Mouse (Mus musculus) ES-E14 (cell line): Measurements from ENCODE around the gene Il18bp. TPM values are rescaled to one million over a fixed set of nuclear protein-coding genes. Genes with fewer than 3 reads are reported as not detected.

Source experiments
- DNase-seq: peaks from one replicate; pipeline ENCODE4 v3.0.0-alpha.2; 2013; ENCODE audit warnings: low read depth, low spot score
- H3K27ac ChIP-seq: 2 replicates; pipeline ENCODE4 v1.5.1; 2012; ENCODE audit warnings: low read depth, mild to moderate bottlenecking, low read length, moderate library complexity, mixed read lengths; ENCODE audit not compliant: poor library complexity, insufficient read depth, severe bottlenecking
- H3K36me3 ChIP-seq: 2 replicates; pipeline ENCODE4 v1.6.1; 2012; ENCODE audit warnings: mild to moderate bottlenecking, low read length, moderate library complexity, mixed read lengths; ENCODE audit not compliant: control insufficient read depth, poor library complexity, insufficient read depth, severe bottlenecking
- H3K4me1 ChIP-seq, 2 experiments: fragments of 150-350 bp in 1 of 2; sonication (generic) in 1 of 2; 2 replicates each; pipeline ENCODE4 v1.6.1; 2012; ENCODE audit warnings: low read length in 2 of 2, mild to moderate bottlenecking in 1 of 2, mixed read lengths in 1 of 2; ENCODE audit not compliant: control insufficient read depth in 2 of 2, insufficient read depth in 2 of 2, poor library complexity in 1 of 2
- H3K4me3 ChIP-seq, 2 experiments: fragments of 150-350 bp in 1 of 2; sonication (generic) in 1 of 2; 2 replicates each; pipeline ENCODE4 v1.5.1; 2012; ENCODE audit warnings: low read length in 2 of 2, low read depth in 1 of 2, mild to moderate bottlenecking in 1 of 2, mixed read lengths in 1 of 2; ENCODE audit not compliant: insufficient read depth in 1 of 2, poor library complexity in 1 of 2, severe bottlenecking in 1 of 2
- H3K9ac ChIP-seq: 2 replicates; pipeline ENCODE4 v1.6.1; 2012; ENCODE audit warnings: low read depth, mild to moderate bottlenecking, low read length, mixed read lengths; ENCODE audit not compliant: poor library complexity, insufficient read depth, severe bottlenecking
- H3K9me3 ChIP-seq: fragments of 150-350 bp; sonication (generic); 2 replicates; pipeline ENCODE4 v1.6.1; 2012; ENCODE audit warnings: low read depth, mild to moderate bottlenecking, low read length; ENCODE audit not compliant: control insufficient read depth, insufficient read depth
- CHD2 ChIP-seq: IDR thresholded peaks from 2 replicates; pipeline ENCODE4 v1.6.1; 2014; ENCODE audit warnings: mild to moderate bottlenecking, low read depth, low read length, inconsistent platforms
- HCFC1 ChIP-seq: IDR thresholded peaks from 2 replicates; pipeline ENCODE4 v1.6.1; 2012; ENCODE audit warnings: low read length, inconsistent platforms, borderline replicate concordance; ENCODE audit not compliant: insufficient read depth
- MAFK ChIP-seq: IDR thresholded peaks from 2 replicates; pipeline ENCODE4 v1.6.1; 2014; ENCODE audit warnings: mild to moderate bottlenecking, low read depth, low read length, inconsistent platforms; ENCODE audit not compliant: insufficient read depth
- ZC3H11A ChIP-seq: IDR thresholded peaks from 2 replicates; pipeline ENCODE4 v1.6.1; 2012; ENCODE audit warnings: low read depth, mild to moderate bottlenecking, inconsistent platforms, low read length, borderline replicate concordance
- ZNF384 ChIP-seq: IDR thresholded peaks from 2 replicates; pipeline ENCODE4 v1.6.1; 2012; ENCODE audit warnings: low read depth, low read length, inconsistent platforms
- in situ Hi-C, 2 experiments: fragments of 600-800 bp; cut with MboI; formaldehyde crosslinking; loops; one replicate each; pipeline ENCODE4 v1.15.1; 2025; ENCODE audit warnings: low sequenced_read_pairs in 2 of 2, inconsistent platforms in 1 of 2; ENCODE audit not compliant: unreplicated experiment in 2 of 2
- total RNA-seq: library from RNA; depleted of rRNA; stranded (reverse); fragments of 300-350 nt; gene quantifications from 2 replicates; pipeline ENCODE4 v1.2.3, GENCODE M21; 2012; rRNA removed

Il18bp gene
- total RNA-seq, 1 experiment: 11.0 TPM

DNA sequence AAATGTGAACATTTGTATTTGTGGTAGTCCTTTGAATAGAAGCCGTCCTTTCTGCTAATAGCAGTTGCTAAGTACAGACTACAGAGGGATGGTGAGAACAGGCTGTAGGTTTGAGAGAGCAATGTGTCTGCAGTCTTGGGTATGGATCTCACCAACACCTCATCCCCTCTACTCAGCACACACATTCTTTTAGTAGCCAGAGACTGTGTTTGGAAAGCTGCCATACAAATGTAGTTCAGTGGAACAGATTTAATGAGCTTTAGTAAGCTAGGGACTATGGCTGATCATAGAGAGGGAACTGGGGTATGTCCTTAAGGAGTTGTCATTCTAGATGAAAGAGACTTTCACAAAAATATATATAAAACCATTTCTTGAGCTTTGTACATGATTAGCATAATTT is 51.2 kb downstream of the Il18bp start:
- Histone ChIP-seq H3K9me3 (no peaks in the 10 kb centered on the region), H3K36me3 (no peaks in the 10 kb centered on the region), H3K9ac (no peak overlapping the region), H3K4me1 (peaks cover 3 to 6% of the 10 kb centered on the region in 2 experiments; a peak in 2 of 4 replicates), H3K27ac (no peak overlapping the region), H3K4me3 (no peak overlapping the region)
- TF ChIP-seq ZNF384: no peak
- TF ChIP-seq MAFK: no peak
- no peak for TF ChIP-seq CHD2
- no peak for TF ChIP-seq HCFC1
- no peak for TF ChIP-seq ZC3H11A
- no peak for DNase-seq
- in situ Hi-C loops: no loop called here

DNA sequence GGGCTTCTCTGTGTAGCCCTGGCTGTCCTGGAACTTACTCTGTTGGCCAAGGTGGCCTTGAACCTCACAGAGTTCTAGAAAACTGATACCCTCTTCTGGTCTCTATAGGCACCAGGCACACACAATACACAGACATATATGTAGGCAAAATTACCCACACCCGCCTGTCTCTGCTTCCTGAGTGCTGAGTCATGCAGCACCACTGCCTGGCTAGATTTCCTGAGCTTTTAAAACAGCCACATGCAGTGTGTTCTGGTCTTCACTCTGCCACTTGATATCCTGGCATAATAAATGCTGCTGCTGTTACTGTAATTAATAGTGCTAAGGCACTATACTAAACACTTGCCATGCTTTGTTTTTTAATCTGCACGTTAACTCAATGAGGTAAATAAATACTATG is 52.9 kb downstream of the Il18bp start:
- in situ Hi-C loops: no loop called here
- no peak overlapping the region for H3K27ac ChIP-seq
- peaks cover 3 to 6% of the 10 kb centered on the region in 2 experiments; a peak in 2 of 4 replicates for H3K4me1 ChIP-seq
- H3K4me3 ChIP-seq: no peak overlapping the region
- no peaks in the 10 kb centered on the region for H3K9me3 ChIP-seq
- no peaks in the 10 kb centered on the region for H3K36me3 ChIP-seq
- no peak for DNase-seq
- TF ChIP-seq MAFK (peak; percentile 55; the same call in 1 of the 2 replicates), ZNF384 (no peak)
- H3K9ac ChIP-seq: no peak overlapping the region

Other genes with a start within 250 kb of the Il18bp start
- gene Phox2a, start 200.4 kb downstream of the Il18bp start, total RNA-seq: 1.1 and 1.3 TPM in 2 replicates
- gene Inppl1, start 180.5 kb downstream of the Il18bp start, total RNA-seq: 57.1 and 71.4 TPM in 2 replicates
- 4.2 and 4.3 TPM in 2 replicates for gene Folr2, start 161.5 kb downstream of the Il18bp start, total RNA-seq
- gene Anapc15, start 155.0 kb downstream of the Il18bp start, total RNA-seq: 105 and 123 TPM in 2 replicates
- 536 and 562 TPM in 2 replicates for gene Folr1, start 147.9 kb downstream of the Il18bp start, total RNA-seq
- 90.8 and 106 TPM in 2 replicates for gene Lamtor1, start 112.8 kb downstream of the Il18bp start, total RNA-seq
- 1.9 and 3.0 TPM in 2 replicates for gene Tomt, start 112.3 kb downstream of the Il18bp start, total RNA-seq
- gene Lrrc51, start 84.8 kb downstream of the Il18bp start, total RNA-seq: 2.6 TPM in 2 replicates
- 91.0 and 95.6 TPM in 2 replicates for gene Numa1, start 84.6 kb downstream of the Il18bp start, total RNA-seq
- 45.7 and 60.8 TPM in 2 replicates for gene Rnf121, start 46.8 kb upstream of the Il18bp start, total RNA-seq
- 32.2 and 43.6 TPM in 2 replicates for gene Xndc1, start 46.8 kb upstream of the Il18bp start, total RNA-seq
- gene Xntrpc, start 47.0 kb upstream of the Il18bp start, total RNA-seq: 0.76 and 1.1 TPM in 2 replicates
- gene Trpc2, start 64.4 kb upstream of the Il18bp start, total RNA-seq: 0.36 and 1.3 TPM in 2 replicates
- 0.45 and 0.90 TPM in 2 replicates for gene Art1, start 83.1 kb upstream of the Il18bp start, total RNA-seq
- 2.6 and 3.2 TPM in 2 replicates for gene Art5, start 90.8 kb upstream of the Il18bp start, total RNA-seq
- gene Chrna10, start 98.1 kb upstream of the Il18bp start, total RNA-seq: 0.27 and 0.42 TPM in 2 replicates
- 50.5 and 59.4 TPM in 2 replicates for gene Nup98, start 191.5 kb upstream of the Il18bp start, total RNA-seq
- gene Pgap2, start 191.5 kb upstream of the Il18bp start, total RNA-seq: 24.0 and 30.1 TPM in 2 replicates
- 3.8 and 4.3 TPM in 2 replicates for gene Rhog, start 237.4 kb upstream of the Il18bp start, total RNA-seq
- gene Stim1, start 249.1 kb upstream of the Il18bp start, total RNA-seq: 22.4 and 31.3 TPM in 2 replicates